Mouse (Mus musculus) gastrocnemius, adult 18-20 months (tissue): ENCODE data around the gene Spi1. TPM values are rescaled to one million over a fixed set of nuclear protein-coding genes. Genes with fewer than 3 reads are reported as not detected.
"Not testable (repeated sequence)": the region's sequence is repeated elsewhere in the genome, so short reads cannot be mapped to it uniquely, and the experiment has no call there.

Source experiments
- DNase-seq: peaks from one replicate; pipeline ENCODE4 v3.0.0; 2021; ENCODE audit warnings: low spot score
- long read RNA-seq, 2 experiments: library from polyadenylated mRNA; stranded (forward); transcript quantifications; one replicate each; pipeline ENCODE4 v2.0.0; 2021
- total RNA-seq, 2 experiments: library from RNA; stranded (reverse); gene quantifications; 2 replicates each; pipeline ENCODE4 v1.2.3; 2021

The Spi1 gene
- 1 to 10 TPM in 1 of 2 experiments, under 1 TPM in 1; 0.43 to 1.1 TPM for total RNA-seq
- long read RNA-seq, experiment 1, partial matches to known transcripts: 0 of 2 reads
- long read RNA-seq, experiment 1, other reads (novel, unspliced or antisense): 0 of 2 reads
- long read RNA-seq, experiment 2: 0 reads

- DNase-seq: no peak
Observed at GRCm38 (mm10) chr2:91081775-91082695, at the start of gene Spi1. Gene Spi1, plus strand, starts transcription at chr2:91082390.

DNA sequence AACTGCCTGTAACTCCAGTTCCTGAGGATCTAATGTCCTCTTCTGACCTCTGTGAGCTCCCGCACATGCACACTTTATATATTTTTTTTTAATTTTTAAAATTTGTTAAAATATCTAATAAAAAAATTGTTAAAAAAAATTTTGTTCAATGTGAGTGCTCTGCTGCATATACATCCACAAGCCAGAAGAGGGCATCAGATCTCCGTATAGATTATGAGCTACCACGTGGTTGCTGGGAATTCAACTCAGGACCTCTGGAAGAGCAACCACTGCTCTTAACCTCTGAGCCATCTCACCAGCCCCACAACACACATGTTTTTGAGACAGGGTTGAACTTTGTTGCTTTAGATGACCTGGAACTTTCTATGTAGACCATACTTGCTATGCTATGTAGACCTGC, 49.2 kb upstream of the Spi1 start:
- no peak for DNase-seq

DNA sequence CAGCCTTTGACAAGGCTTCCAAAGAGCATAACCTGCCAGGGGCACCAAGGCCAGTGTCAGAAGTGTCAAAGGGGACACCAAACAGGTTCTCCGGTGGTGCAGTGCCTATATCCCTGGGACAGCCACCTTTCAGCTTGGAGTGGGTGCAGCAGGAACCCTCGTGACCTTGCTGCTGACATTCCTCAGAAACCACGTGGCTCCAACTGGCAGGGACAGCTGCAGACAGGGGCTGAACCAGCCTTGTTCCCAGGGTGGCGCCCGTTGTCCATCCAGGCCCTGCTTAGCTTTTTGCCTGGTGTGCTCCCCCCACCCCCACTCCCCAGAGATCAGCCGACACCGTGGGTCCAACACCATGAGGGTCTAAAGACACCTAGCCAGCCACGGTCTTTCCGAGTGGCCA, 46.8 kb upstream of the Spi1 start, which contains the start of gene Rapsn:
Rapsn (plus strand) TSS at position 236 of the 400 bp plus-strand sequence.
- DNase-seq: peak; percentile 81

DNA sequence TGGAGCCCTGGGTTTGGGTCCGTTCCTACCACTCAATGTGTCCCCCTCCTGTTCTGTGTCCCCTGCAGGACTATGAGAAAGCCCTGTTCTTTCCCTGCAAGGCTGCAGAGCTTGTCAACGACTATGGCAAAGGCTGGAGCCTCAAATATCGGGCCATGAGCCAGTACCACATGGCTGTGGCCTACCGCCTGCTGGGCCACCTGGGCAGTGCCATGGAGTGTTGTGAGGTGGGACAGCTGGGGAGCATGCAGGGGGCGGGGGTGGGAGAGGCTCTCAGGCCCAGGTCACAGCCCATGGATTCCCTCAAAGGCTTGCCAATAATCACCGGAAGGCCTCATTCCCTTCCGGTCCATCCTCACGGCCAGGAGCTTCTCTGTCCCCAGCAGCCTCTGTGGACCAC, 40.4 kb upstream of the Spi1 start:
- DNase-seq: no peak

DNA sequence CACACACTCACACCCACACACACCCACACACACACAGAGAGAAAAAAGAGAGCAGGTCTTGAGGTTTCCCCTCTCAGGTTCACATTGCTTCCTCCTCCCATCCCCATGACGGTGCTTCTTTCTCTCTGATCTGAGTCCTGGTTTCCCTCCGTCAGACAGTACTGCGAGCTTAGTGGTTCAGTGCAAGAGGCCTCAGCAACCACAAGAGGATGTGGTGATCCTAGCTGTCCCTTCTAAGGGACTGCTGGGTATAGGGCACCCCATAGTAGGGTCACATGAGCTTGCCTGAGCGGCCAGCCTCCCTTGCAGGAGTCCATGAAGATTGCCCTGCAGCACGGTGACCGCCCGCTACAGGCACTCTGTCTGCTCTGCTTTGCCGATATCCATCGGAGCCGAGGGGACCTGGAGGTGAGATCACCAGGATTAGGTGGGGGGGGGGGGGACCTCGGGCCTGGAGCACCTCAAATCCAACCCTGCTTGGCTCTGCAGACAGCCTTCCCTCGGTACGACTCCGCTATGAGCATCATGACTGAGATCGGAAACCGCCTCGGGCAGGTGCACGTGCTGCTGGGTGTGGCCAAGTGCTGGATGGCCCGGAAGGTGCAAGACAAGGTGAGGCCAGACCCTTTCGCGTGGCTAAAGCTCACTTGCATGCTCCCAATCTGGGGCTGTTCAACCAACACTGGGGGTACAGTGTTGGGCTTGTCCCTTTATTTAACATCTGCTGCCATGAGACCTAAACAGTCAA, 39.4 kb upstream of the Spi1 start:
- DNase-seq: no peak

DNA sequence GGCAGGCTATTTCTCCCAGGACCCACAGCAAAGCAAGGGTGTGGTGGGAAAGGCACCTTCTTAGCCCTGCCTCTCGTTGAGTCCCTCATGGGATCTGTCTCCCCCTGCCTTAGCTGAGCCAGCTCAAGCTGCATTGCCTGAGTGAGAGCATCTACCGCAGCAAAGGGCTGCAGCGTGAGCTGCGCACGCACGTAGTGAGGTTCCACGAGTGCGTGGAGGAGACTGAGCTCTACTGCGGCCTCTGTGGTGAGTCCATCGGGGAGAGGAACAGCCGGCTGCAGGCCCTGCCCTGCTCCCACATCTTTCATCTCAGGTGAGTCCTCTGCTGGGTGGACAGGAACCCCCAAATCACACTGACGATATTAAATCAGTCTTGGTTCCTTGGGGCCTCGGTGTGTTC, 37.5 kb upstream of the Spi1 start:
- DNase-seq: no peak

GRCm38 (mm10) chr2:91045805-91046204, 36.4 kb upstream of the Spi1 start:
- not testable (repeated sequence) for DNase-seq

GRCm38 (mm10) chr2:91047359-91047758, 34.8 kb upstream of the Spi1 start:
- no peak for DNase-seq

DNA sequence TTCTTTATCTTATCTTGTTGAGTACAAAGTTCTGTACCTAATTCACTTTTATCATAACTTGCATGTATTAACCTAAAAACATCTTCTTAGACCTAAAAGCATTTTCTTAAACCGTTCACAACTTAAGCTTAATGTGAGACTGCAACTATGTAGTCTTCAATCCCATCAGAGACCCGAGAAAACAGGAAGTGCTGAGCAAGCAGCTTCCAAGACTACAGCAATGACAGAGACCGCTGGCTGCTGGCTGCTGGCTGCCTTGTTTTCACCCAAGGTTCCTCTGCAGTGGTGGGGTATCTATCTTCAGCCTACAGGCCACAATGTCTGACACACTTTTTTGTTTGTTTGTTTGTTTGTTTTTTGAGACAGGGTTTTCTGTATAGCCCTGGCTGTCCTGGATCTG, 30.3 kb upstream of the Spi1 start:
- no peak for DNase-seq

DNA sequence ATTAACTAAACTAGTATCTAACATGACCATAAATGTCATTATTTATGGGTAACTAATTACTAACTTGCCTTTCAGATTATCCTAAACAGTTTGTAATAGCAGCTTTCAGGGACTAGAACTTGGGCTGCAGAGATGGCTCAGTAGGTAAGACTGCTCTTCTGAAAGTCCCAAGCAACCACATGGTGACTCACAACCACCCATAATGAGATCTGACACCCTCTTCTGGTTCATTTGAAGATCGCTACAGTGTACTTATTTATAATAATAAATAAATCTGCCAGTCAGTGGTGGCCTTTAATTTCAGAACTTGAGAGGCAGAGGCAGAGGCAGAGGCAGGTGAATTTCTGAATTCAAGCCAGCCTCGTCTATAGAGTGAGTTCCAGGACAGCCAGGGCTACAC, 29.4 kb upstream of the Spi1 start:
- no peak for DNase-seq

DNA sequence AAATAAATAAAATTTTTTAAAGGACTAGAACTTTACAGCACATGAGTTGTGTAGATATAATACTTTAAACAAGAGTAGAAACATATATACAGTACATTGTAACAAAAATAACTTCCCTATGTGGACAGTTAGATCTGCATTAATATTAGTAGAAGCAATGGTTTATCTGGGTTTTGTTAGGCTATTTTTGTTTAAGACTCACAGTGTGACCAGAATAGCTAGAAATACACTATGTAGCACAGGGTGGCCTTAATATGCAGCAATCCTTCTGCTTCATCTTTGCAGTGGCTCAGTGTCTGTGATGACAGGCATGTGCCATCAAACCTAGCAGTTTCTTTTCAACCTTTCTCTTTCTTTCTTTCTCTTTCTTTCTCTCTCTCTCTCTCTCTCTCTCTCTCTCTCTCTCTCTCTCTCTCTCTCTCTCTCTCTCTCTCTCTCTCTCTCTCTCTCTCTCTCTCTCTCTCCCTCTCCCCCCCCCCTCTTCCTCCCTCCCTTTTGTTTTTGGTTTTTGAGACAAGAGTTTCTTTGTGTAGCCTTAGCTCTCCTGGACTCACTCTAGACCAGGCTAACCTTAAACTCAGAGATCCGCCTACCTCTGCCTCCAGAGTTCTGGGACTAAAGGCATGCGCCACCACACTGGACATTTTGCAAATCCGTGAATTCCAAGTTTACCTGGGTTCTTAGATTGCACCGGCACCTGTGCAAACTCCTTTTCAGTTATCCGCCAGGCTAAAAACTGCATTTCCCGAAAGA, 28.8 kb upstream of the Spi1 start:
- DNase-seq: no peak

DNA sequence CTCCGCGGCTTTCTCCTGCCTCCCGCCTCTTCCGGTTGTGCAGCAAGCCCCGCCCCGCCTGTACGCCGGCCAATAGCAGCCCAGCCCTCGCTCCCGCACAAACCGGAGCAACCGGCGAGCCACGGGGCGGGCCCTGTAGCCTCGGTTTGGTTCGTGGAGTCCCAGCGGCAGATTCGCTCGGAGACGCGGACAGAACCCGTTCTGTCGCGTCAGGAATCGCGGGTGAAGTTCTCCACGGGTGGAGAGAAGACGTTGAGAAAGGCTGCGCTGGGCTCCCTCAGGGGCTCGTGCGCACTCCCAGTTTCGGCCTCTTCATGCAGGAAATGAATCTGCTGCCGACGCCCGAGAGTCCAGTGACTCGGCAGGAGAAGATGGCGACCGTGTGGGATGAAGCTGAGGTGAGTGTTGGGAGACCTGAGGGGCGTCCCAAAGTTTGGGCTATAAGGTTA, 28.2 kb upstream of the Spi1 start, which contains the start of gene Psmc3:
Psmc3 (plus strand) TSS at position 76 of the 449 bp plus-strand sequence.
- peak; percentile 98 for DNase-seq

DNA sequence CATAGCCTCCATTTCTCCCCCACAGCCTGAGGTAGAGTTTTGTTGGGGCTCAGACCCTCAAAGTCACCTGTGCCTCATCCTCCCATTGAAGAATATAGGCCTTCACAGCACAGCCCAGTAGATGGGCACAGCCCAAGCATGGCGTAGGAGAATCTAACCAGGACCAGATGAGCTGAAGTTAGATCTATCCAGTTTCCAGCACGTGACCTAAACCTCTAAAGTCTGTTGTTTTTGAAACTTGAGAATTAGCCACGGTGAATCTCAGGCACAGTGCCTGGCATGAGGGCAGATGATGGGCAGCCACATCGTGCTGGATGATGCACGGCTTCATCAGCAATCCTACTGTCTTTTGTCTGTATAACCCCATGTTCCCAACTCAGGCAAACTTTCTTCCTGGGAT, 23.8 kb upstream of the Spi1 start:
- no peak for DNase-seq

DNA sequence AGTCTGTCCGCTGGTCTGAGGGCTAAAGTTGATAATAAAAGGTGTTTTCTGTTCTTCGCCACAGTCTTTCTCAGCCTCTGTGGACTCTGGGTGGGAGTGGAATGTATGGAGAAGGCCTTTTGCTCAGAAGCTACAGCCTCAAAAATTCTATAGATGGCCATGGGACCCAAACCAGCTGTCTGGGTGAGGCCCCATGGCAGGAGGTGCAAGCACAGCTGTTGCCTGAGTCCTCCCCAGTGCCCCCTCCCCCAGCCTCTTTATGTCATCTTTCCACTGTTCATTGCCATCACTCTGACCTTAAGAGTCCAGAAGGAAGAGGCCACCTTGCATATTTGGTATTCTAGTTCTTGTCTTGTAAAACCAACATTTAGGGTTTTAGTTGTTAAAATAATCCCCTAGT, 22.8 kb upstream of the Spi1 start:
- DNase-seq: no peak

- DNase-seq: peak; percentile 52
Observed at GRCm38 (mm10) chr2:91060544-91061355, 21.4 kb upstream of the Spi1 start.

- DNase-seq: peak; percentile 45
Observed at GRCm38 (mm10) chr2:91061849-91062481, 20.2 kb upstream of the Spi1 start.

DNA sequence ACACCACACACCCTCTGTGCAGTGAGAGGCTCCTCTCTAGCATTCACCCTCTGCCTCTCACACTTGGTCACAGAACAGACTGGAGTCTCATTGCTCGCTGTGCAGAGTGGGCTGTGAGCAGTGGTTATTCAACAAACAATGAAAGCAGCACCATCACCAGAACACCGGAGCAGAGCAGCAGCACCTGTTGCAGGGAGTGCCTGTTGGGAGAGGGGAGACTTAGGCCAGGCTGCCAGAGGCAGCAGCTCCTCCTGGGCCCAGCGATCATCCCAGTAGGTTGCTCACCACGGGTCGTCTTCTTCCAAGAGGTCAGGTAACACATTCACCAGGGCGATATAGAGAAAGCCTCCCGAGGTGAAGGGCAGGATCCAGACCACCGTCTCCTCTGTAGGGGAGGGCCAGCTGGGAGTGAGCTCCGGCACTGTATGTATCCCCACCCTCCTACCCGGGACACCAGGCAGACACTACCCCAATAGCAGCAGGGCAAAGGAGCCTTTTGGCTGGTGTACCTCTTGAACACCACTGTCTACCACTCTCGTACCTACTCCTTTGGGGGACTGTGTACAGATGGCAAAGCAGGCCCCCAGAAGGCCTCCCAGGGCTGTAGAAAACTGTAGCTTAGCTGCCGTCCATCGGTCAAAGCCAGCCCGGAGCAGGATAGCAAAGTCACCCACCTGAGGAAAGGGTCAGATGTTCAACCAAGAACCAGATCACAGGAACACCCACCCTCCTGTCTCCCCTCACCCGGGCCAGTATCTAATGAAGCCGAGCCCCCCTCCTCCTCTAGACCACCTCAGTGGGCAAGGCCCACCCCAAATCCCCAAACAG, 19.2 kb upstream of the Spi1 start:
- DNase-seq: no peak

GRCm38 (mm10) chr2:91064211-91064610, 18.0 kb upstream of the Spi1 start:
- DNase-seq: no peak

DNA sequence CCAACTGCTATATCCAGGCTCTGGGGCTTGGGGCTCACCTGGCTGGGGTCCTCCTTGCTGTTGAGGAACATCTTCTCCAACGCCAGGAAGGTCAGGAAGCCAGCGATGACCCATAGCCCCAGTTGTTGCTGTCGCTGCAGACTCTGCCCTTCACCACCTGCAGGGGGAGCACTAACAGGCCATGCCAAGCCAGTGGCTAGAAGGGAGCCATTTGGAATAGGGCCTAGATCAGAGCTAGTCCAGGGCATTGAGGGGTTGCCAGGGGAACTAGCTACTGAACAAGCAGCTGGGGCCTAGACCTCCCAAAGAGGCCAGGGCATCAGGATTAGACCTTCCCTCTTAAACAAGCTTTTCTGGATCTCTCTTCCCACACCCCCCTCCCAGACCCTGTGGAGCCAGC, 16.6 kb upstream of the Spi1 start:
- peak; percentile 61 for DNase-seq
